Mouse (Mus musculus) T-cell, adult 2 months (primary cell): ENCODE measurements around the gene Gm47995.
A peak's percentile ranks its signal among the peaks of the same experiment; 100 is the strongest.
"Not testable (repeated sequence)": the region's sequence is repeated elsewhere in the genome, so short reads cannot be mapped to it uniquely, and the experiment has no call there.

Experiments
- DNase-seq: peaks from one replicate; pipeline ENCODE4 v3.0.0; 2022; ENCODE audit warnings: low spot score

Gene Gm47995

GRCm38 (mm10) chr1:151198120-151198519 is at the start of gene Gm47995:
Gene Gm47995, plus strand, starts transcription at chr1:151198448.
- DNase-seq, result not testable (repeated sequence)

DNA sequence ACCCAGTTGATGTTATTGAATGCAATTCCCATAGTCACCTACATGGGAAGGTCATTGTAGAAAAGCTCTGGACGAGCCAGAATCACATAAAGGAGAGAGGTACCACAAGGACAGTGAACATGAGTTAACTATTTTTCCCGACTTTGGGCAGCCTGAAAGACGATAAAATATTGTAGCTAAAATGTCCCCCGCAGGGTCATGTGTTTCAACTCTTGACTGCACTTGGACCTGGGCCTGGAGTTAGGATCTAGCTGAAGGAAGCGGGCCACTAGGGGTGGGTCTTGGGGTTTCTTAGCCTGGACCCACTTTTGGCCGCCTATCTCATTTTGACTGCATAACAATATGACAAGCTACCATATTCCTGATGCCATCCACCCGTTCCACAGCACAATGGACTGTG is 48.0 kb upstream of the Gm47995 start:
- no peak for DNase-seq

DNA sequence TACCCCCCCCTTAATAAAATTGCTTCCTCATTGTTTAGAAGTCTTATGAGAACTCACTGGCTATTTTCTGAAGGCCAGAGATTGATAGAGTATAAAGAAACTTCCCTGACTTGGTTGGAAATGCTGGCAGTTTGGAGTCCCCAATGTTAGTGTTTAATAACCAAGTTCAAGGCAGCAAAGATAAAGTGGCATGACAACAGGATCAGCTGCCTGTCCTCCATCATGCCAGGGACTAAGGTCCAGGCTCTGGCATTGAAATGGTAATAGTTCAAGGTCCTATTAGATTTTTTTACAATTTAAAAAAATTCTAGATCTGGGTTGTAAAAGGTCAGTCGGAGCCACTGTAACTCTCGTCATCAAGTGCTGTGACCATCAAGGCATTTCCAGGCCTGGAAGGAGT is 47.2 kb upstream of the Gm47995 start:
- DNase-seq, result no peak

DNA sequence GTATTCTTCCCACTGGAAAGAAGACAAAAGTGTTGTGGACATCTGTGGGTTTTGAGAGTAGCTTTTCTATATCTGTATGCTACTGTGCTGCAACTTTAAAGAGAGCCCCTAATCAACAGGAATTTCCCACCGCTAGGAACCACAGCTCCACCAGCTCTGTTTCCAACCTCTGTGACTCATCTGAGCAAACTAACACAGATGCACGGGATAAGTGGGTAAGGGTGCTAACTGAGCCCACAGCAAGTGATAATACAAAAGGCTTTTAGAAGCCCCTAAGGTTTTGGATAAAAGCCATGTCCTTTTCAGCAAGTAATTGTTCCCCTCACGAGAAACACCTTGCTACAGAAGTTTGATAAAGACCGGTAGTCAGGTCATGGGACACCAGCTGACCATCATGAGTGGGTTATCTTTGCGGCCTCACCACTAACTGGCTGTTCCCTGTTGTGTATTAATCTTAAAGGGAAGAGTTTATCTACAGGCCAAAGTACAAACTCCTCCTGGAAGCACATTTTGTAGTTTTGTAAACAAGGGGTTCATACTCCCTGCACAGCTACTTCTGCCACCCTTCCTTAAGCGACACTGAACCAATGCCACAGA is 45.1 kb upstream of the Gm47995 start:
- no peak for DNase-seq

DNA sequence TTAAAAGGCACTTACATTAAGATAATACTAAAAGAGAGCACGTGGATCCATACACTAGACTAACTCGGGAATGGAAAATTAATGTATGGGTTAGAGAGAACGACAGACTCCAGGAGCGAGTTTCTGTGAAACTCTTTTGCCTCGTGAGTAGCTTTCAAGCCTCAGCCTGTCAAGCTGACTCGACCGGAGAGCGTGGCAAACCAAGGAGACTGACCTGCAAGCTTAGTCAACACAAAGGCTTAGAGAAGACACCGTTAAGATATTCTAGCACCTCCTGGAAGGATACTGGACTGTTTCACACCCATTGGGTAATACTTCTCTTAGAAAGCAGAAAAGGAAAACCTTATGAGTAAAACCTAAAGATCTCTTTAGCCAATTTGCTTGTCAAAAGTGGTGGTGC is 44.1 kb upstream of the Gm47995 start:
- not testable (repeated sequence) for DNase-seq

GRCm38 (mm10) chr1:151156129-151156528 is 42.1 kb upstream of the Gm47995 start:
- no peak for DNase-seq

GRCm38 (mm10) chr1:151156777-151157632 is 41.2 kb upstream of the Gm47995 start:
- no peak for DNase-seq

- no peak for DNase-seq
Observed at GRCm38 (mm10) chr1:151157963-151158856, 40.0 kb upstream of the Gm47995 start.

- no peak for DNase-seq
Observed at GRCm38 (mm10) chr1:151158857-151159510, 39.3 kb upstream of the Gm47995 start.

GRCm38 (mm10) chr1:151166031-151166430 is 32.2 kb upstream of the Gm47995 start:
- DNase-seq, result no peak

DNA sequence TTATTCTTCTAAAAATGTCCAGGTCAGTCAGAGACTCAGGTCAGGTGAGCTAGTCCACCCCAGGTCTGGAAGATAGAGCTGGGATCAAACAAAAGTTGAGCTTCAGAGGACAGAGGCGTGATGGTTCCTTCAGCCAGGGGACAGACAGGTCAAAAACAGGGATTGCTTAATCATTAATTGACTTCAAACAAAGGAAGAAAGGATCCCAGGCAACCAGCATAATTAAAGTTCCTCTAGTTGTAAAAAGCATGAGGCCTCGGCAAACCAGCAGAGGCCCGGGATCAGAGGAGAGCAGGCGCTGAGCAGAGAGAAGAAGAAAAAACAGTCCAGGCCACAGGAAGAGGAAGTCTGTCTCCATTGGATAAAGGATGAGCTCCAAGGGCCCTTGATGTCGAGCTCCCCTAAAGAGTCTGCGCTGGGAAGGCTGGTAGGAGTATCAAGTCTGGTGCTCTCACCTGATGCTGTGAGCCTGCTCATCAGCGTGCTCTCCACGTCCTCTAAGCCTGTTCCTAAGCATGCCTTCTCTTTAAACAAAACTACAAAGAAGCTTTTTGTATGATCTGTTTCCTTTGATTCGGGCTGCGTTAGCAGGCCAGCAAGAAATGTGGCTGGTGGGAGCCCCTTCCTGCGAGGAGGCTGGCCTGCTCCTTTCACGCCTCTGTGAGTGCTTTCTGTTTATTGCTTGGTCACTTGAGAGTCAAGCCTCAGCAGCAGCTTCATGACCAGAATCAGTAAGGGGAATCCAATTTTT is 30.8 kb upstream of the Gm47995 start:
- peak; percentile 21 for DNase-seq

GRCm38 (mm10) chr1:151168637-151169036 is 29.6 kb upstream of the Gm47995 start:
- no peak for DNase-seq

GRCm38 (mm10) chr1:151171572-151172461 is 26.4 kb upstream of the Gm47995 start:
- DNase-seq, result no peak

- peak; percentile 73 for DNase-seq
Observed at GRCm38 (mm10) chr1:151177030-151177936, 21.0 kb upstream of the Gm47995 start.

DNA sequence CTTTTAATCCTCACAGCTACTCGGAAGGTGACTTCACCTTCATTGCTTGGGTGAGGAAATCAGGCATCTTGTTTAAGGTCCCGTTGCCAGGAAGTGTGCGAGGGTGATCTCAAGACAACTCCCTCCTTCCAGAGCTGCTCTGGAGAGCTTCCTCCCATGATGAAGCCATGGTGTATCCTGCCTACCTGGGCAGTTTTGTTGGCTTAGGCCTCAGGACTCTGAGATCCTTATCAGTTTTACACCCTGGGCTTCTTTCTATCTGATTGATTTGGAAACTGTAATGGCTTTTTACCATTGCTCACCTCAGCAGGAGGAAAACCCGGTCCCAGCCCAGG is 20.3 kb upstream of the Gm47995 start:
- no peak for DNase-seq

GRCm38 (mm10) chr1:151178505-151179083 is 19.7 kb upstream of the Gm47995 start:
- DNase-seq, result no peak

DNA sequence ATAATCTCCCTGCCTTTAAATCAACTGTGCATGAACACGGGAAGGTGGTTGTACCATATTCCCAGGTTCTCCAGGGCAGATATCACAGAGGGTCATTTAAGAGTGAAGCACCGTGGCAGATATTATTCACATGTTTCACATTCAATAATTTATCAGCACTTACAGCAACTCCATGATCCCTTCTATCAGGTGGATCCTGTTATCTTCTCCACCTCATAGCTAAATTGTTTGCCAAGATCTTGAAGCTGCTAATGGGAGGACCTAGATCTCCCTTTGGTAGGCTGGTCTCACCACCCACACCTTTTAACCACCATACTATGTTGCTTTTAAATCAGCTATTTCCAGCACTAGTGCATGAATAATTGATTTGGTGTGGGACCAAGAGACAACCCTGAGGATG is 18.1 kb upstream of the Gm47995 start:
- no peak for DNase-seq

DNA sequence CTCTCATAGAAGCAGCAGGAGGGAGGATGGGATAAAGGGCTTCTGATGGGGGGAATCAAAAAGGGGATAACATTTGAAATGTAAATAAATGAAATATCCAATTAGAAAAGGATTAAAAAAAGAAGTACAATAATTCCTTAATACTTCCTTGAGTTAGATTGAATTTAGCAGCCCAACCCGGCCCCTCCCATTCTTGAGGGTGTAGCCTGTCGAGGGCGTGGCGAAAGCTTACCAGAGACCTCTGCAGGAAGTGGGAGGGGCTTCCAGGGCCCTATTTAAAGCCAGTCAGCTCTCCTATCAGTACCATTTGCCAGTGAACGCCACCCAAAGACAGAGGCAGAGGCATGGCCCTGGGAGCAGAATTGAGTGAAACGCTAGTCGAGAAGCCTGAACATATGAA is 16.0 kb upstream of the Gm47995 start, which contains the start of gene Gm47985:
TSS of gene Gm47985 (plus strand) at position 272 of the 400 bp plus-strand sequence.
- not testable (repeated sequence) for DNase-seq

DNA sequence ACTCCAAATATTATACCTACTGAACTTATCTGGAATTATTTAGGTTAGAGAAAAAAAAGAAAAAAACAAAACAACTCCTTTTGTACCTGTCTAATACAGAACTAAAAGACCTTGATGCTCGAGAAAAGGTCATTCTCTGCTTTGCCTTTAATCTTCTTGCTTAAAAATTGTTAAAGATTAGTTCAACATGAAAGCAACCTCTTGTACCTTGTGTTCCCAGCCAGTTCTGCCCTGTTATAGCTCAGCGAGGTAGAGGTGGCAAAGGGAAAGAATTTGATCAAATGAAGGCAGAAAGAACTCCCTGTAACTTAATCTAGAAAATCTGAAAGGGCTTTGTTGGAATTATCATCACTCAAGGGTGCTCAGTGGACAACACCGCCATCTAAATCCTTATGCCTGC is 12.1 kb upstream of the Gm47995 start:
- not testable (repeated sequence) for DNase-seq
